Mouse (Mus musculus): ENCODE results near the gene Brd3os.

Gene Brd3os

DNA sequence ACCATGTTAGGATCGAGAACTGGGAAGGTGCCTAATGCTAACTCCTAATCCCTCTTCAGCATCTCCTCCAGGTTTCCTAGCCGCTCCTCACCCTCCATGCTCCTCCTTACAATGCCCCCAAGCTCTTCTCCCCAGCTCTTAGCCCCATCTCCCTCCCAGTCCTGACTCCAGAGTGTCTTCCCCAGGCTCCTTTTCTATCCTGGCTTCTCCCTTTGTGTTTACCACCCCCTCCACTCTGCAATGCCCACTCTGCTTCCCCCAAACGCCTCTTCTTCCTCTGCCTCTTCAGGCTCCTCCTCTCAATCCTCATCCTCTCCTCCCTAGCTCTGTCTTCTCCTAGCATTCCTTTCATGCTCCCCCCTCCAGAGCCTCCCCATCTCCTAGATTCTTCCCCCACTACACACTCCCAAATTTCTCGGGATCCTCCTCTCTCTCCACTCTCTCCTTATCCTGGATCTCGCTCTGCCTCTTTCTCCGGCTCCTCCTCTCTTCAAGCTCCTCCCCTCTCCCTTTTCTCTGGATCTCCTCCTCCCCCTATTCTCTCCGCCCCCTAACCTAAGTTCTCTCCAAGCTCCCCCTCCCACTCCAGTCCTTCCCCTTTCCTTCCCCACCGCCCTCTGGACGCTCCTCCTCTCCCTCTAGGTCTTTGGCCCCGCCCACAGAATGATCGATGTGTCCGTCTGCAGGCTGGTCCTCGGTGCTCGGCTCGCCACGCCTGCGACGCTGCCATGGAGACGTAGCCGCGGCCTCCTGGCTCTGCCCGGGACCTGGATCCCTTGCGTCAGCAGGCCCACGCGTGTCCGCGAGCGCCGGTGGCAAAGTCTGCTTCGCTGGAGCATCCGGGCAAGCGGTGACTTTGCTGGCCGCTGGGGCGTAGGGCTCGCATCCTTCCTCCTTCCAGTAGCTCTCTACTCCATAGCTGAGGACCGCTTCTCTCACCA lies at the start of gene Brd3os:
TSS of gene Brd3os (plus strand) at position 558 of the 941 bp plus-strand sequence.
- POLR2A ChIA-PET: interaction anchor here in 3 of 4 experiments (0.5 to 2.8 kb wide), 68 partner anchors 8 to 1011 kb away, joined by 3 to 32 read pairs (median 4); partner anchors contain the start of genes Vav2 (in 3 of the 3), Wdr5 (in 3 of the 3), Brd3 (in 2 of the 3) and Surf6 (in 1 of the 3)
- CTCF ChIA-PET: interaction anchor here in 3 of 4 experiments (0.6 to 2.8 kb wide), 19 partner anchors 8 to 1054 kb away, joined by 3 to 27 read pairs (median 3); partner anchors contain the start of genes Vav2 (in 2 of the 3) and Wdr5 (in 1 of the 3)

GRCm38 (mm10) chr2:27394158-27394832 lies 47.8 kb upstream of the Brd3os start:
- ChIA-PET CTCF (interaction anchor here in 1 of 4 experiments (1.0 kb wide), 1 partner anchor 16 kb away, joined by 3 read pairs; no protein-coding TSS in a partner anchor), POLR2A (interaction anchor here in 2 of 4 experiments (1.6 to 1.7 kb wide), 2 partner anchors 17 kb away, joined by 5 read pairs; no protein-coding TSS in a partner anchor)

- POLR2A ChIA-PET: interaction anchor here in 2 of 4 experiments (1.0 to 2.8 kb wide), 6 partner anchors 8 to 108 kb away, joined by 3 to 11 read pairs (median 4); partner anchors contain the start of gene Brd3os (in 1 of the 2)
- CTCF ChIA-PET: no interaction called here
Observed at GRCm38 (mm10) chr2:27396656-27397440, 45.3 kb upstream of the Brd3os start.

GRCm38 (mm10) chr2:27400083-27400482 lies 42.0 kb upstream of the Brd3os start:
- CTCF ChIA-PET: interaction anchor here in 1 of 4 experiments (0.6 kb wide), 2 partner anchors 127 to 383 kb away, joined by 3 to 4 read pairs; no protein-coding TSS in a partner anchor
- POLR2A ChIA-PET: interaction anchor here in 1 of 4 experiments (0.8 kb wide), 1 partner anchor 10 kb away, joined by 3 read pairs; no protein-coding TSS in a partner anchor

DNA sequence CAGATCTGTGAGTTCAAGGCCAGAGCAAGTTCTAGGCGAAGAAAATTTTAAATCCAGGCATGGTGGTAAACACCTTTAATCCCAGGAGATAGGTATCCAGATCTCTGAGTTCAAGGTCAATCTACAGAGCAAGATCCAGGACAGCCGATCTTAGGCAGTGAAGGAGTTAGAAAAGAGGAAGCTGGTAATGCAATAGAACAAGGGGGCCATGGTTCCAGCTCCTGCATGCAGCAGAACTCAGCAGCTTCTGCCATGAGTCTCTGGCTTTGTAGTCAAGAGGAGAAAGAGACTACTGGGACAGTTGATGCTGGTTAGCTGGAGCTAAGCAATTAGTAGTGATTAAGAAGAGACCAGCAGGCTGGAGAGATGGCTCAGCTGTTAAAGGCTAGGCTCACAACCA lies 40.6 kb upstream of the Brd3os start:
- POLR2A ChIA-PET: interaction anchor here in 3 of 4 experiments (0.6 to 1.4 kb wide), 4 partner anchors 10 to 73 kb away, joined by 3 to 5 read pairs (median 4); no protein-coding TSS in a partner anchor
- CTCF ChIA-PET: interaction anchor here in 1 of 4 experiments (0.6 kb wide), 1 partner anchor 92 kb away, joined by 3 read pairs; no protein-coding TSS in a partner anchor

- ChIA-PET POLR2A (interaction anchor here (0.6 to 2.3 kb wide), 15 partner anchors 8 to 769 kb away, joined by 3 to 7 read pairs (median 3); partner anchors contain the start of gene Vav2 (in 3 of the 4)), CTCF (interaction anchor here (0.6 to 2.1 kb wide), 12 partner anchors 10 to 1350 kb away, joined by 3 to 9 read pairs (median 3); no protein-coding TSS in a partner anchor)
Observed at GRCm38 (mm10) chr2:27404375-27405093, 37.6 kb upstream of the Brd3os start.

DNA sequence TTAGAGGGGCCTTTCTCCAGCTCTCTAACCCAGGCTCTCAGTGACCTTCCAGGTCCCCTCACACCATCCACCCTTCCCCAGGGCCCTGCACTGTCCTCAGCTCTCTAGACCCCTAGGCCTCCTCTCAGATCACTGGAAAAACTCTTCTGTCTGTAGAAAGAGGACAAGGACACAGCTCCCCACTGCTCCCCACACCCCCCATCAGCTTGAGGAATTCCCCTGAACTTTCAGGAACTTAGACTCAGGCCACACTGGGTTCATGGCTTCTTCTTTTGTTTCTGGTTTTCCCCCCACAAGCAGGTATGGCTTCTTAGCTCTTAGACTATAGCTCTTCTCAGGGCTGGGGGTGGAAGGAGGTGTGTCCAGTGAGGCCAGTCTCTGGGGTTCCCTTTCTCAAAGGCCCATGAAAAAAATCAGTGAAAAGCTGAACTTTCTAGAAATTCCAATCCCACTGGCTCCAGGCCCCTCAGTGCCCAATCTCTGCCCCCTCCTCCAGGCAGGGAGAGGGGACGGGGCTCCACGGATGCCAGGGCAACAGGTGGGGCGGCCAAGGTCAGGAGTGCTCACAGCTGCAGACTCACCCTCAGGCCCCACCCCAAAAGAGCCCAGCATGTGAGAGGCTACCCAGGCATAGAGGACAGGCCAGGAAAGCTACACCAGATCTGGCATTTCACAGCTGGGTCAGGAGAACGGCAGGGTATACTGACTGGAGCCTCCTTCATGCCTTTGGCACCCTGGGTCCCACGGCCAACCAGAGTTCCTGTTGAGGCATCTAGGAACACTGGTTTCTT lies 36.8 kb upstream of the Brd3os start:
- POLR2A ChIA-PET: interaction anchor here (0.6 to 2.3 kb wide), 15 partner anchors 9 to 770 kb away, joined by 3 to 7 read pairs (median 3); partner anchors contain the start of gene Vav2 (in 3 of the 4)

DNA sequence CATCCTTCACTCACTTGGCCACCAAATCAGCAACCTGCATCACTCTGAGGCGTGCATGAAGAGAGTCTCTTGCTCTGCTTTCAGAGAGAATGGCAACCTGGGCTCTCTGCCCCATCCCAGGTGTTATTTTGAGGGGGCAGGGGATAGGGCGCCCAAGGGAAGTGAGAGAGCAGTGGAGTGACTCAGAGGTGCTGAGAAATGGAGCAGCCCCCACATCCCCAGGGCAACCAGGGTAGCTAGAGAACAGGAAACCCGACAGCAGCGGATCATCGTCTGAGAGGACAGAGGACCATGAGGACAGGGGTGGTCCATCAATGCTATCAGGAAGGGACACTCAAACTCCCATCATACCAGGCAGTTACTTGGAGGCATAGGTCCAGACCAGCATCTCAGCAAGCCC lies 35.2 kb upstream of the Brd3os start:
- ChIA-PET CTCF (no interaction called here), POLR2A (interaction anchor here (0.7 to 2.3 kb wide), 6 partner anchors 7 to 23 kb away, joined by 3 to 7 read pairs (median 4); no protein-coding TSS in a partner anchor)

More for the DNA sequence above, 36.8 kb upstream of the Brd3os start:
- CTCF ChIA-PET: interaction anchor here (0.6 to 2.1 kb wide), 8 partner anchors 9 to 1350 kb away, joined by 3 to 6 read pairs (median 3); no protein-coding TSS in a partner anchor

- ChIA-PET CTCF (interaction anchor here in 2 of 4 experiments (1.0 to 1.2 kb wide), 2 partner anchors 21 to 119 kb away, joined by 3 to 4 read pairs; no protein-coding TSS in a partner anchor), POLR2A (interaction anchor here in 1 of 4 experiments (1.0 to 1.7 kb wide), 3 partner anchors 9 to 98 kb away, joined by 3 read pairs; no protein-coding TSS in a partner anchor)
Observed at GRCm38 (mm10) chr2:27408194-27408593, 33.9 kb upstream of the Brd3os start.

- CTCF ChIA-PET: interaction anchor here in 3 of 4 experiments (0.5 to 2.4 kb wide), 3 partner anchors 16 to 36 kb away, joined by 3 to 20 read pairs (median 19); partner anchors contain the start of gene Vav2 (in 1 of the 3)
- POLR2A ChIA-PET: interaction anchor here (0.5 to 4.8 kb wide), 19 partner anchors 9 to 1024 kb away, joined by 3 to 18 read pairs (median 4); partner anchors contain the start of genes Brd3os (in 2 of the 4) and Vav2 (in 2 of the 4)
Observed at GRCm38 (mm10) chr2:27410518-27411140, 31.5 kb upstream of the Brd3os start.

DNA sequence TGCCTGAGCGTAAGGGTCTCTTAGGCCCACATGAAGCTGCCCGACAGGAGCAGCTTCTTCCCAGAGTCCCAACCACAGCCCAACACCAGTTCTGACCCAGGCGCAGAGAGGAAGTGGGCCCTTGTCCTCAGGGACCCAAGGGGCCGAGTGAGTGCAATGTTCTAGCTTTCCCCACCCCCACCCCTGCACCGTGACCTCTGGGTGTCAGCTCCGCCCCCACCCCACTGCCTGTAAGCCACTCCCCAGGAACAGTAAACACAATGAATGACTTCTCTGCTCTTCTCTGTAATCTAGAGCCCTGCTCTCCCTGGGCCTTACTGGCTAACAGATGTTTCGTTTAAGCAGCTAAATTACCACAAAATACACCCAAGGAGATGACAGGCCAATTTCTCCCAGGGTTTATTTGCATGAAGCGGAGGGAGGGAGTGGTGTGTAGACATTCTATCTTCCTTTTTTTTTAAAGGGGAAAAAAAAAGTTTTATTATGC lies 30.4 kb upstream of the Brd3os start:
- ChIA-PET POLR2A (interaction anchor here in 3 of 4 experiments (0.5 to 4.8 kb wide), 33 partner anchors 8 to 1597 kb away, joined by 3 to 18 read pairs (median 3); partner anchors contain the start of genes Brd3os (in 3 of the 3), Vav2 (in 3 of the 3) and Wdr5 (in 1 of the 3)), CTCF (interaction anchor here in 3 of 4 experiments (0.5 to 2.4 kb wide), 8 partner anchors 14 to 1102 kb away, joined by 3 to 20 read pairs (median 4); partner anchors contain the start of gene Vav2 (in 1 of the 3))

DNA sequence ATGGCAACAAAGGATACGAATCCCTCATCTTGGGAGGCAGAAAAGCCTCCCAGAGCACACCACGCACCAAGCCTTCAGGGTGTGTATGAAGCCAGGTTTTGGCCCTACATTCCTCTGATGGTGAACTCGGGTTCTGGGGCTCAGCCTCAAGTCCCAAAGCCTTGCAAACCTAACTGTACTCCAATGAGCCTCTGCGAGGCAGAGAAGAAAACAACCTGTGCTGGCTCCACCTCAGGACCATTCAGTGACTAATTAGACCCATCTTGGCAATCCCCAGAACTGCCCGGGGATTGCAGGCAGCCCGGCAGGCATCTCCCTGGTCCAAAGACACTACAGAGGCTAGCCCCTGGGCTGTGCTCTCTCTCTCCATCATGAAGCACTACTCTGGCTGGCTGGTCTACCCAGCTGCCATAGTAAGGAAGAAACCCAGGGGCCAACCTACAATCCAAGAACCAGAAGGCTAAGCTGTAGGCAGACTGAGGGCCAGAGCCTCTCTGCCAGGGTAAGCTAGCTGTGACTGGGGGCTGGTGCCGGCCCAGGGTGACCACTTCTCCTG lies 29.8 kb upstream of the Brd3os start:
- CTCF ChIA-PET: interaction anchor here in 3 of 4 experiments (0.5 to 2.4 kb wide), 5 partner anchors 13 to 1102 kb away, joined by 4 to 20 read pairs (median 5); no protein-coding TSS in a partner anchor
- POLR2A ChIA-PET: interaction anchor here (0.5 to 4.8 kb wide), 26 partner anchors 8 to 1597 kb away, joined by 3 to 18 read pairs (median 3); partner anchors contain the start of genes Brd3os (in 3 of the 4), Vav2 (in 3 of the 4) and Wdr5 (in 1 of the 4)

GRCm38 (mm10) chr2:27413582-27413935 lies 28.6 kb upstream of the Brd3os start:
- CTCF ChIA-PET: interaction anchor here in 1 of 4 experiments (0.6 to 1.1 kb wide), 2 partner anchors 8 to 375 kb away, joined by 3 read pairs; no protein-coding TSS in a partner anchor
- POLR2A ChIA-PET: interaction anchor here in 1 of 4 experiments (0.7 to 4.8 kb wide), 3 partner anchors 10 to 23 kb away, joined by 7 to 18 read pairs (median 7); partner anchors contain the start of gene Vav2
